Mouse (Mus musculus) megakaryocyte, adult 5-6 weeks (primary cell): ENCODE data around the gene Megf8. TPM values are rescaled to one million over a fixed set of nuclear protein-coding genes. Genes with fewer than 3 reads are reported as not detected.
"Not testable (repeated sequence)": the region's sequence is repeated elsewhere in the genome, so short reads cannot be mapped to it uniquely, and the experiment has no call there.

Source experiments
- ATAC-seq: 2 replicates; pipeline ENCODE4 v1.8.0; 2016; ENCODE audit warnings: mild to moderate bottlenecking, inconsistent platforms; ENCODE audit not compliant: poor library complexity, severe bottlenecking
- total RNA-seq, 2 experiments: library from RNA; stranded (forward) in 1 of 2; stranded (reverse) in 1 of 2; fragments of 153-499, 151-499 nt in 1 of 2; fragments of 221-1000, 200-1000 nt in 1 of 2; gene quantifications; 2 replicates each; pipeline versions ENCODE4 v1.2.3 to v1.2.4; 2015 to 2017

The Megf8 gene
- total RNA-seq, 2 experiments from 2014 or later, result 1.1 to 1.3 TPM

GRCm38 (mm10) chr7:25325431-25325830 lies 8.5 kb downstream of the Megf8 start:
- not testable (repeated sequence) for ATAC-seq

DNA sequence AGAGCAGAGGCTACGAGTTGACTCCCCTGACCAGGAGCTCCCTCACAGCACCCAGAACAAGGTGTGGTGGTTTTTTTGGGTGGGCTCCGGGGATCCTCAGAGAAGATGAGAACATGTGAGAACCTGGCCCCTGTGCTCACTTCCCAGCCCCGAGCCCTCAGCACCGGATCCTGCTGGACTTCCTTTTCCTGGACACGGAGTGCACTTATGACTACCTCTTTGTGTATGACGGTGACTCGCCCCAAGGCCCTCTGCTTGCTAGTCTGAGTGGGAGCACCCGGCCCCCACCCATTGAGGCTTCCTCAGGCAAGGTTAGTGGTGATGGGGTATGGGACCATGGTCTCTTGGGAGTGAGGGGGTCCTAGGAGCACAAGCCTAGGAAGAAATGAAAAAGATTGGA lies 9.3 kb downstream of the Megf8 start:
- no peak for ATAC-seq

DNA sequence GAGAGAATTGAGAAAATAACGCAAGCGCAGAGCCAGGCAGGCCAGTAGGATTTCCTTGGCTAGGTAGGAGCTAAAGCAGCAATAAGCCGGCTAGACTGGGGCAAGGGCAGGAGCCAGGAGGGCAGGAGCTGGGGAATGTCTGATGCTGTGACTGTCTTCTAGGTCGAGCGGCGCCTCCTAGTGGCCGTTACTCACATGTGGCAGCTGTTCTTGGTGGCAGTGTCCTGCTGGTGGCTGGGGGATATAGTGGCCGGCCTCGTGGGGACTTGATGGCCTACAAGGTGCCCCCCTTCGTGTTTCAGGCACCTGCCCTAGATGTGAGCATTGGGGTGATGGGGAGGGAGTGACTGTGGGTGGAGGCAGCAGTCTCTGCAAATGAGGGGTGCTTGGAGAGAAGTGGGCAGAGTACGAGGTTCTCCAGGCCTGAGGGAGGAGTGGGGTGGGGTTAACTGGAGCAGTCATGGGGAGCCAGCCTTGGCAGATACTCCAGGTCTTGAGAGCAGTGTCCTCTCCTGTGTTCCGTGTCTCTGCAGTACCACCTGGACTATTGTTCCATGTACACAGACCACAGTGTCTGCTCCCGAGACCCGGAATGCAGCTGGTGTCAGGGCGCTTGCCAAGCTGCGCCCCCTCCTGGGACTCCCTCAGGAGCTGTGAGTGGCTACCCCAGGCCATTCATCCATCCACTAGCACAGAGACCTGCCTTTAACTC lies 16.8 kb downstream of the Megf8 start:
- ATAC-seq, result peak; percentile 74

GRCm38 (mm10) chr7:25334472-25334871 lies 17.5 kb downstream of the Megf8 start:
- no peak for ATAC-seq

- no peak for ATAC-seq
Observed at GRCm38 (mm10) chr7:25339329-25339728, 22.4 kb downstream of the Megf8 start.

- ATAC-seq, result no peak
Observed at GRCm38 (mm10) chr7:25341000-25341784, 24.2 kb downstream of the Megf8 start.

GRCm38 (mm10) chr7:25348861-25349260 lies 31.9 kb downstream of the Megf8 start:
- ATAC-seq, result no peak

GRCm38 (mm10) chr7:25358721-25359206 lies 41.8 kb downstream of the Megf8 start:
- ATAC-seq, result no peak

- no peak for ATAC-seq
Observed at GRCm38 (mm10) chr7:25363151-25363550, 46.2 kb downstream of the Megf8 start.

GRCm38 (mm10) chr7:25363632-25364031 lies 46.7 kb downstream of the Megf8 start:
- no peak for ATAC-seq

GRCm38 (mm10) chr7:25365937-25366625 lies 49.1 kb downstream of the Megf8 start:
- ATAC-seq, result no peak

- no peak for ATAC-seq
Observed at GRCm38 (mm10) chr7:25367632-25368293, 50.8 kb downstream of the Megf8 start.

DNA sequence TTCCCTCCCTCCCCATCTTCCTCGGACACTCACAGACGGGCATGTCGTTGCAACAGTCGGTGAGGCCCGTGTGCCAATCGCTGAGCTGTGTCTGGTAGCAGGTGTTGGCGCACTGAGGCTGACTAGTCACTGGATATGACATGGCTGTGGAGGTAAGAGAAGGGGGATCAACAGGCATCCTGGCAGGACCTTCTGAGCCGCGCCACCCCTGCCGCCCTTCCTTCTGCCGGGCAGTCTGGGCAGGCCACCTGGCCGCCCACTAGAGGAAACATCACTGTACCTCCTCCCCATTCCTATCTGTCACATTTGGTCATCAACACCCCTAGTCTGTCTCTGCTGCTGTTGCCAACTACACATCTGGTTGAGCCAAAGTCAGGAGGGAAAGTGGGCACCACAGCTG lies 51.4 kb downstream of the Megf8 start:
- ATAC-seq, result no peak

GRCm38 (mm10) chr7:25369058-25369749 lies 52.2 kb downstream of the Megf8 start, which contains the start of gene Cnfn:
Cnfn (minus strand) TSS chr7:25369724.
- no peak for ATAC-seq

GRCm38 (mm10) chr7:25372441-25372840 lies 55.5 kb downstream of the Megf8 start:
- peak; percentile 69 for ATAC-seq

- no peak for ATAC-seq
Observed at GRCm38 (mm10) chr7:25376556-25376955, 59.6 kb downstream of the Megf8 start.

- no peak for ATAC-seq
Observed at GRCm38 (mm10) chr7:25377100-25377700, 60.2 kb downstream of the Megf8 start.

DNA sequence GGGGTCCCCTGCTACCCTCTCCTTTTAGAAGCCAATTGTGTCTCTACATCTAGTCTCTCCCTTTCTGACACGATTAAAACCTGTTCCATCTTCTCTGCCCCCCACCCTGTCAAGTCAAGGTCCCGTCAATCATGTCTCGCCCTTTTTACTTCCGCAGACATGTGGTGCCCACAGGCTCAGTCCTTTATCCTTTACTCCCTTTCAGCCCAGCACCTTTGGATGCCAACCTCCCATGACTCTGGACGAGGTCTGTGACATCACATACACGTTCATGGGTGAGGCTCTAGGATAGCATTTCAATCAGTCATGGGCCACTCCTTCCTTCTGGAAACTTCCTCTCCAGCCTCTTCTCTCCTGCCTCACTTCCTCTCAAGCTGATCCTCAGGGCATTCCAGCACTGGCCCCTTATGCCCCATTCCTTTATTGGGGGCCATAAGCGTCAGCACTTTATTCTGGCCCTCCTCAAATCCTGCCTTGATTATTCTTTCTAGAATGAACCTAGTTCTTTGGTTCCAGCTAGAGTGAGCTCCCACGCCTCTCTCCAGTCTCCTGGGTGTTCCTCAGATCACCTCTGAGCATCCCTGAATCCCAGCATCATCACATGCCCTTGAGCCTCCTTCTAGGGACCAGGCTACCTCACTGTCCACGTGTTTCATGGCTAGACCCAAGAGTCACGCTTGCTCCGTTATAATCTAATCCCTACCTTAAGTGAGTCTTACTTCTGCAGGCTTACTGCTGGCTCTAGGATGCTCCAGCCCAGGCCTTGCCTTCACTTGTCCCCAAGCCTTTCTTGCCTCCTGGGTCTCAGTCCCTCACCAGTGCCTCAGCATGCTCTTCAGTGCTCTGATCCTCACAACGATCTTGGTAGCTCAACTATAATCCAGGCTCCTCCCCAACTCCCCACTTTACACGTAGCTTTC lies 61.5 kb downstream of the Megf8 start:
- ATAC-seq, result no peak
